Mouse (Mus musculus): ENCODE measurements around the gene Tfpt.

Gene Tfpt

GRCm38 (mm10) chr7:3629543-3630477 lies at the start of gene Tfpt, which contains the start of gene Prpf31:
Gene Tfpt, minus strand, starts transcription at chr7:3629929.
Gene Prpf31, plus strand, starts transcription at chr7:3629985.
- CTCF ChIA-PET: interaction anchor here (0.5 kb wide), 1 partner anchor 1050 kb away, joined by 4 read pairs; no protein-coding TSS in a partner anchor

DNA sequence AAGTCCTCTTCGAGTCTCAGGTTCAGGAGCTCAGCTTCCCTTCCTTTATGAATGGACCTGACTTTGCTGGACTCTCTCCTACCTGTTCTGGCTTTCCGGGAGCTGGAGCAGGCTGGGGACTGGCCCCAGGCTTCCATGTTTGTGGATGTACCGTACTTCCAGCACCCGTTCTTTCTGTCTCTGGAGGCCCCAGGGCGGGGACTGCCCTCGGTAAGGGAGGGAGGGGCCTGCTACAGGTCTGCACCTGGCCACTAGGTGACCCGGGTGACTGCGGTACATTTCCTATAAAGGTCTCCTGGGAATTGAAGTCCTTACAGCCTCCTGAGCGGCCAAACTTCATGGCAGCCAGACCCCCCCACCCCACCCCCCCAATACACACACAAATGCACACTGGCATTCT lies 47.6 kb upstream of the Tfpt start, which contains the start of gene Tmc4:
Gene Tmc4 (minus strand): TSS at position 212 of the 400 bp plus-strand sequence.
- CTCF ChIA-PET: no interaction called here

- CTCF ChIA-PET: no interaction called here
These were observed 46.6 kb upstream of the Tfpt start for GRCm38 (mm10) chr7:3676371-3676770.

GRCm38 (mm10) chr7:3675228-3675548 lies 45.5 kb upstream of the Tfpt start:
- CTCF ChIA-PET: interaction anchor here (0.6 kb wide), 1 partner anchor 788 kb away, joined by 3 read pairs; no protein-coding TSS in a partner anchor

- CTCF ChIA-PET: no interaction called here
These were observed 44.9 kb upstream of the Tfpt start for GRCm38 (mm10) chr7:3674507-3675227.

DNA sequence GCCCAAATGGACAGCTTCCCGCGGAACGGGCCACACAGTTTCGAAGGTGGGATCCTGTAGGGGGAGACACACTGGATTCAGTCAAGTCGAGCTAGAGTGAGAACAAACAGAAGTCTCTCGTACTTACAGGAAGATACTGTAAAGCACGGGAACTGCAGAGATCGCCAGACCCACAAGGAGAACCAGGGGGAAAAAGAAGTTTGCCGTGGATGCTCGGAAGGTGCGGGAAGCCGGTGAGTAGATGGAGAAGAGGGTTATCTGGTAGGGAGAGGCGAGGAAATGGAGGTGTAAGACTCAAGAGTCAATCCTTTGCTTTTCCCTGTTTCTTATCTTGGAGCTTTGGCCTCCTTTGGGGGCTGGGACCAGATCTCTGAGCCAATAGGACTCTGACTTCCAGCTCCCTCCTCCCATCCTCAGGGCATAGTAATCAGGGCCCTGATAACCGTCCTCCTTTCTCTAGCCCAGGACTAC lies 37.2 kb upstream of the Tfpt start:
- CTCF ChIA-PET: no interaction called here

GRCm38 (mm10) chr7:3665215-3666114 lies 35.7 kb upstream of the Tfpt start, which contains the start of gene Leng1:
Gene Leng1, minus strand, starts transcription at chr7:3665840.
- CTCF ChIA-PET: no interaction called here

DNA sequence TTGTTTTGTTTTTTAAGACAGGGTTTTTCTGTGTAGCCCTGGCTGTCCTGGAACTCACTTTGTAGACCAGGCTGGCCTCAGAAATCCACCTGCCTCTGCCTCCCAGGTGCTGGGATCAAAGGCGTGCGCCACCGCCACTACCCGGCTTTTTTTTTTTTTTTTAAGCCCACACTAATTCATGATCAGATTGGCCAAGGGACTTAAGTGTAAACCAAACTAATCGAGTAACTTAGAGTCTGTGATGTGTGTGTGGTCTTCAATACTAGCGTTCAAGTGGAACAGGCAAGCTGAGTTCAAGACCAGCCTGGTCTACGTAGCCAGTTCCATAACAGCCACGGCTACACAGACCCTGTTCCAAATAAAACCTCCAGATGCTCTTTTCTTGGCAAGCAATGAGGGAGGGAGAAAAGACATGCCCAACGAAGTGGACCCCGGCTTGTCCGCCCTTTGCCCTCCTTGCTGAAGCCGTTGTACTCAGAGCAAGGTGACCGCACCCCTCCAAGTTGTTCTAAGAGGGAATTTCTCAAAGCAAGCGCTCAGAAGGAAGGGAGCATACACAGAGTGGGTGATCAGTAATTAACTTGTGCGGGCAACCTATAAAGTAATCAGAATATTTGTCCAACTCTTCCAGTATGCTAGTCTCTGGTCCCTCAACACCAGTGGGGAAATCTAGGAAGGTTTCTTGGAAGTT lies 34.9 kb upstream of the Tfpt start:
- CTCF ChIA-PET: no interaction called here

GRCm38 (mm10) chr7:3658578-3658977 lies 28.8 kb upstream of the Tfpt start:
- CTCF ChIA-PET: no interaction called here

DNA sequence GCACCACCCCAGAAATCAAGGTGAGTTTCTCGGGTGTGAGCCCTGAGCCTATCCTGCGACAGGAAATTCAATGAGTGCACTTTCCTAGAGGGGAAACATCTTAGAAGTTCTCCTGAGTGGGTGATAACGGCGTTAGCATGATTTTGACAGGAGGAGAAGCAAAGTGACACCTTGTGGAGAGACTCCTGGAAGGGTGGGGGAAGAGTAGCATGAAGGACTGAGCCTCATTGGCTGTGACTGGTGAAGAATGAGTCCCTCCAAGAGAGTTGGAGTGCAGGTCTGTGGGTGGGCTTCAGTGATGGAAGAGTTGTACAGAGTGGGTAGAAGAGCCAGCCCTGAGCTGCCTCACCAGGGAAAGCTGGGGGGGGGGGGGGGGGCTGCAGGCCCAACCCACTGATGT lies 27.2 kb upstream of the Tfpt start:
- CTCF ChIA-PET: no interaction called here

DNA sequence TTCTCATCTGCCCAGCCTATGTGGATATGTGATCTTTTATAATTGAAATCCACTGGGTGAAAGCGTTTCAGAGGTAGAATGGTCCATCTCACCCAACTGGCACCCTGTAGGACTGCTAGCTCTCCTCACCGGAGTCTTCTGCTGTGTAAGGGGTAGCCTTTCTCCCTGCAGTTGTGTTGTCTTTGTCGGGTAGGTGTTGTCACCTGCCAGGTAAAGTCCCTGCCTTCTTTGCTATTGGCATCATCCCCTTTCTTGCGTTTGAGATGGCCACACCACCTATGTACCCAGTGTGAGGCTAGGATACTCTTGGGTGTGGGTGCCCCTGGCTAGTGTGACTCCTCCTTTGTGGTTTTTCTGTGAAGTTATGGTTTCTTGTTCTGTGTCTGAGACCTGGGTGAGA lies 16.9 kb upstream of the Tfpt start:
- CTCF ChIA-PET: no interaction called here

DNA sequence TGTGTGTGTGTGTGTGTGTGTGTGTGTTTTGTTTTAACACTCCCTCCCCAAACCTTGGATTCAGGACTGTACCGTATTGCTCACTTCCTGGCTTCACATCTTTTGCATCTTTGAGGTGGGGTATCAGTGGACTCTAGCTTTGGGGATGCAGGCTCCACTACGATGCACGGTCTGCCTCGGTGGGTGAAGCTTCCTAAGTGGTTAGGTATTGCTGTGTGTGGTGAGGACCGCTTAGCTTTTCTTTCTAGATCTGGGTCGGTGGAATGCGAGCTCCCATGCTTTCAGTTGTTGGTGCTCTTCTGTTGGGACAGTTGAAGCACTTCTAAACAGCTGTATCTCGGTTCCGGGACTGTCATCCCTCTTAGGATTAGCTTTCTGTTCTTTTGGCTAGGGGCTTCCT lies 16.5 kb upstream of the Tfpt start:
- CTCF ChIA-PET: no interaction called here

GRCm38 (mm10) chr7:3645488-3646025 lies 15.8 kb upstream of the Tfpt start:
- CTCF ChIA-PET: interaction anchor here (0.6 to 1.1 kb wide), 3 partner anchors 45 to 1374 kb away, joined by 3 to 12 read pairs (median 4); no protein-coding TSS in a partner anchor

DNA sequence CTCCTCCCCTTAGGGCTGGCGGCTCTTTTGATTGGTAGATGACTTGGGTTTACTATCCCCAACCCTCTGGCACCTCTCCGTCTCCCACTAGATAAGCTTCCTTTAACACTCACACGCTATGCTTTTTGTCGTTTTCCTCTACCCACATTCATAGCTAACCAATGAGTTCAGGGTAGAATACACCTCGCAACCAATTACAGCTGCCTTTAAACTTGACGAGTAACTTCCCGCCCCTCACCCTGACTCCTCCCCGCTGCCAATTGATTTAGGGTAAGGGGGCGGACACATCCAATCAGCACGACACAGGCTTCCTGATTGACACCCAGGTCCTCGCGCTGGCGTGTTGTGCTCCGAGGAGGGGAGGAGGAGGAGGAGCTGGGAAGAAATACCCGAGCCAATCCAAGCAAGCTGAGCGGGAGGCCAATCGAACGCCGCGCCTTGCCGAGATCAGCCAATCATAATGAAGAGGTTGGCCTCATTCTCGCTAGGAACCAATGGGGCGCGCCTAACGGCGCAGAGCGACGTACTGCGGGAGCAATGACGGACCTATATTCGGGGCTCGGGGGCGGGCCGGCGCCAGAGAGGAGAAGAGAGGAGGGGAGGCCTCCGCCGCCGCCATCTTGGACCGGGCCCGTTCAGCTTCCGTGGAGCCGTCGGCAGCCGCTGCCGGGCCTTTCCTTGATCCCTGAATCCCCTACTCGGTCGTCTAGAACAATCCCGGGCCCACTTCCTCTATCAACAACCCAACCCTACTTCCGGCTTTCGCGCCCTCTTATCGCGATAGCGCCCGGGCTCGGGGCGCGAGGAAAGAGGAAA lies 15.2 kb upstream of the Tfpt start, which contains the start of gene Cnot3:
Gene Cnot3 (plus strand): TSS at position 597 of the 816 bp plus-strand sequence.
- CTCF ChIA-PET: interaction anchor here (0.6 to 1.1 kb wide), 3 partner anchors 45 to 1375 kb away, joined by 3 to 12 read pairs (median 4); no protein-coding TSS in a partner anchor

GRCm38 (mm10) chr7:3644348-3644671 lies 14.6 kb upstream of the Tfpt start:
- CTCF ChIA-PET: no interaction called here

- CTCF ChIA-PET: no interaction called here
These were observed 14.1 kb upstream of the Tfpt start for GRCm38 (mm10) chr7:3643843-3644242.

- CTCF ChIA-PET: no interaction called here
These were observed 13.7 kb upstream of the Tfpt start for GRCm38 (mm10) chr7:3643412-3643811.

DNA sequence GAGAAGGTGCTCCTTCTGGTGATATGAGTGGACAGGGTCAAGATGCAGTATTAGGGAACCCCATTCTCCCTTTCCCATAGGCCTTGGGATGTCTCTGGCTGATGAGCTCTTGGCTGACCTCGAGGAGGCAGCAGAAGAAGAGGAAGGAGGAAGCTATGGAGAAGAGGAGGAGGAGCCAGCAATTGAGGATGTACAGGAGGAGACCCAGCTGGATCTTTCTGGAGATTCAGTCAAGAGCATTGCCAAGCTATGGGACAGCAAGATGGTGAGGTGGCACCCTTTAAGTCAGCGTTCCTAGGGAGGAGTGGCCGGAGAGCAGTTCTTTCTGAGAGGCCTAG lies 718 bp upstream of the Tfpt start:
- CTCF ChIA-PET: interaction anchor here (0.5 to 0.6 kb wide), 2 partner anchors 500 to 1049 kb away, joined by 4 to 12 read pairs; no protein-coding TSS in a partner anchor

DNA sequence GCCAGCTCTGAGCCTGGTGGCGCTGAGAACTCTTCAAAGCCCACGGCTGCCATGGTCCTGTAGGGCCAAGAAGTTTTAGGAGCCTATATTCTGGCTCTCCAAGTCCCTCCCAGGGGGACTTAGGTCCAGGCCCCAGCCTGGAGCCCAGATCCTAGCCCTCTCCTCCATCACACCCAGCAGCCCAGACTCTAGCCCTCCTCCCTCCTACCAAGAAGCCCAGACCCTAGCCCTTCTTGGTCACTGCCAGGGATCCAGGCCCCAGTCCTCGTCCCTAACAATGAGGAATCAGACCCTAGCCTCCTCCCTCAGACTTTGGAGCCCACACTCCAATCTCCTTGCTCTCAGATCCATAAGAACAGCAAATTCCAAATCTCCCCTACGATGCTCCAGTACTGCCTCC lies 699 bp downstream of the Tfpt start:
- CTCF ChIA-PET: interaction anchor here (0.5 kb wide), 1 partner anchor 43 kb away, joined by 5 read pairs; no protein-coding TSS in a partner anchor

Data from spleen, embryonic (tissue).